Mouse (Mus musculus) layer of hippocampus, adult 2 months (tissue): ENCODE measurements around the gene Mknk2. TPM values are rescaled to one million over a fixed set of nuclear protein-coding genes. Genes with fewer than 3 reads are reported as not detected.

Experiments used
- DNase-seq, 2 experiments: peaks; one replicate each; pipeline ENCODE4 v3.0.0; 2022; ENCODE audit warnings: low spot score in 2 of 2
- H3K27ac ChIP-seq: fragments of 200-600 bp; 2 replicates; pipeline ENCODE4 v1.8.1; 2022
- H3K4me3 ChIP-seq: fragments of 200-600 bp; 2 replicates; pipeline ENCODE4 v1.8.1; 2022; ENCODE audit warnings: mild to moderate bottlenecking
- CTCF ChIP-seq: fragments of 200-600 bp; conservative IDR thresholded peaks from 2 replicates; pipeline ENCODE4 v1.8.1; 2022; ENCODE audit warnings: antibody characterized with exemption, mild to moderate bottlenecking, moderate library complexity
- total RNA-seq, 2 experiments: library from RNA; stranded (reverse); gene quantifications; 2 replicates each; pipeline ENCODE4 v1.2.3; 2021

Gene Mknk2
- total RNA-seq, 2 experiments from 2014 or later: 45.3 to 46.9 TPM

DNA sequence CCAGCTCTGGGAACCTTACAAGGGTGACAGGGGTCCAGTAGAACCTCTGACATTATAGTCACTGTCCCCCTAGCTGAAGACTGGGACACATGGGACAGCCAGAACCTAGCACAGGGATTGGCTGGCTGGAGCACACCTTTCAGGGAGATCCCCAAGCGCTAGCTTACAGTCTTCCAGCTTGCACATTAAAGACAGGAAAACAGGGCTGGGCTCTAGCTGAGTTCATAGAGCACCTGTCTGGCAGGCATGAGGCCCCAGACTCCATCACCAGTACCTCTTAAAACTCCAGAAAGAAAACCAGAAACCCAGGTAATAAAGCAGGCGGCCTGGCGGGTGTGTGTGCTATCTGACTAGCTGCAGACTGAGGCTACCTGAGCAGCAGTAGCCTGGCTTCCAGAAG is 4.2 kb downstream of the Mknk2 start:
- H3K4me3 ChIP-seq: peak overlapping the region; percentile 96
- H3K27ac ChIP-seq: peak overlapping the region; percentile 91
- TF ChIP-seq CTCF: no peak
- DNase-seq: no peak

GRCm38 (mm10) chr10:80671936-80672690 is 5.8 kb downstream of the Mknk2 start:
- no peak for TF ChIP-seq CTCF
- DNase-seq: no peak
- Histone ChIP-seq H3K27ac (peak overlapping the region; percentile 14; the same call in 1 of the 2 replicates), H3K4me3 (no peak overlapping the region)

DNA sequence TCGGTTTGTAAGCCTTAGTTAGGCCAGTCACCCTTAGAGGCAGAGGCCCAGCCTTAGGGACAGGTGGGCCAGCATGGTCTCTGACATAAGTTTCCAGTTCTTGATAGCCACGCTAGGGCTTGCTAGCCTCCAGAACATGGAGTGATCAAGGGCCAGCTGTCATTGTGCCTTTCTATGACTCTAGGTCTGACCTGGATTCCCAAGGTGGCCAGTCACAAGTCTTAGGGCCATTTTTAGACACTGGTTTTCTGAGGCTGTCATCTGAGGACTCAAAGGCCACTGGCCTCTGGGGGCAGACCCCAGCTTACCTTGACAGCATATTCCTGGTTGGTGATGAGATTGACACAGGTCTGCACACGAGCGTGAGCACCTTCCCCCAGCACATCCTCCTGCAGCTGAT is 6.7 kb downstream of the Mknk2 start:
- H3K27ac ChIP-seq: no peak overlapping the region
- H3K4me3 ChIP-seq: no peak overlapping the region
- DNase-seq: no peak
- TF ChIP-seq CTCF: no peak

- H3K4me3 ChIP-seq: no peak overlapping the region
- no peak for TF ChIP-seq CTCF
- H3K27ac ChIP-seq: no peak overlapping the region
- DNase-seq: no peak
Measured at GRCm38 (mm10) chr10:80670531-80670930, 7.4 kb downstream of the Mknk2 start.

DNA sequence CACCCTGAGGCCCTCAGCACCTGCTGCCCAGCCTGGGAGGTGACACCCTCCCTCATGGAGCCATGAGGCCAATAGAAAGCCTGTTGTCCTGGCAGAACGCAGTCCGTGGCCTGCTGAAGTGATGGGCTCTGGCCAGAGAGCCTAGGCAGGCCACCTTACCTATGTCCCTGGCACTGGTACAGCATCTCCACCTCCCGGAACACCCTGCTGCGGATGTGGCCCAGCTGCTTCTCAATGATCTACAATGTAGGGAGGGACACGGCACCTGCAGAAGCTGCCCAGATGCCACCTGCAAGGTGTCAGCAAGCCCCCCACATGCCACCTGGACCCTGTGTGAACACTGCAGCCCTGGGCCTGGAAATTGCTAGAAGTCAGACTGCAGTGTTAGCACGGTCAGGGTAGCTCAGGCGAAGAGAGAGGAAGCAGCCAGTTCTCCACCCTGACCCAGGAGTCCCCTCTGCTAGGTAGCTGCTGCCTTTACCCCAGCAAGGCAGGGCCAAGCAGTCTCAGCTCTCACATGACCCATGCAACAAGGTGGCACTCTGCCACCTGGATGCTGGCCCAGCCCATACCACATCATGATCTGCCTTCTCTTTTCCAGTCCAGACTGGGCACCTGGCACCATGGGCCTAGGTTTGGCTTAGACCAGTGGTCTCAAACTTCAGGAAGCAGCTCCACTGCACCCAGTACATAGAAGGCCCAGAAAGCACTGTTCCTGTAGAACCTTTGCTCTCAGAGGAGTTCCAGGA is 8.0 kb downstream of the Mknk2 start:
- Histone ChIP-seq H3K4me3 (no peak overlapping the region), H3K27ac (no peak overlapping the region)
- TF ChIP-seq CTCF: no peak
- DNase-seq: no peak

- no peak for TF ChIP-seq CTCF
- H3K27ac ChIP-seq: no peak overlapping the region
- DNase-seq: no peak
Measured at GRCm38 (mm10) chr10:80669018-80669417, 8.9 kb downstream of the Mknk2 start.

DNA sequence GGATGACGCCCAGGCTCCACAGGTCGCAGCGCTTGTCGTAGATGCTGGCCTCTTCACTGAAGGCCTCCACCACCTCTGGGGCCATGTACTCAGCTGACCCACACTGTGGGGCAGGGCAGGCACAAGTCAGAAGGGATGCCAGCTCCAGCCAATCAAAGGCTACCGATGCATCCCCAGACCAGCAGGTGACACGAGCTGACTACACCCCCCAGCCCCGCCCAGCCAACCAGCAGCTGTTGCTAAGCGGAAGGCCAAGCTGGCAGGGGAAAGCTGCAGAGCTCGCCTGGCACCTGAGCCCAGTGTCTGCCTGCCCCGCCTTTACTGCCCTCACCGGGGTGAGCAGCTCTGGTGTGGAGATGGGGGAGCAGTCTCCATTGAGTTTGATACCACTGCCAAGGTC is 9.3 kb downstream of the Mknk2 start:
- TF ChIP-seq CTCF: no peak
- no peak for DNase-seq
- Histone ChIP-seq H3K4me3 (no peak overlapping the region), H3K27ac (no peak overlapping the region)

More at GRCm38 (mm10) chr10:80669018-80669417, 8.9 kb downstream of the Mknk2 start:
- H3K4me3 ChIP-seq: no peak overlapping the region

GRCm38 (mm10) chr10:80666837-80667412 is 11.0 kb downstream of the Mknk2 start:
- TF ChIP-seq CTCF: no peak
- DNase-seq: no peak
- no peak overlapping the region for H3K4me3 ChIP-seq
- no peak overlapping the region for H3K27ac ChIP-seq

DNA sequence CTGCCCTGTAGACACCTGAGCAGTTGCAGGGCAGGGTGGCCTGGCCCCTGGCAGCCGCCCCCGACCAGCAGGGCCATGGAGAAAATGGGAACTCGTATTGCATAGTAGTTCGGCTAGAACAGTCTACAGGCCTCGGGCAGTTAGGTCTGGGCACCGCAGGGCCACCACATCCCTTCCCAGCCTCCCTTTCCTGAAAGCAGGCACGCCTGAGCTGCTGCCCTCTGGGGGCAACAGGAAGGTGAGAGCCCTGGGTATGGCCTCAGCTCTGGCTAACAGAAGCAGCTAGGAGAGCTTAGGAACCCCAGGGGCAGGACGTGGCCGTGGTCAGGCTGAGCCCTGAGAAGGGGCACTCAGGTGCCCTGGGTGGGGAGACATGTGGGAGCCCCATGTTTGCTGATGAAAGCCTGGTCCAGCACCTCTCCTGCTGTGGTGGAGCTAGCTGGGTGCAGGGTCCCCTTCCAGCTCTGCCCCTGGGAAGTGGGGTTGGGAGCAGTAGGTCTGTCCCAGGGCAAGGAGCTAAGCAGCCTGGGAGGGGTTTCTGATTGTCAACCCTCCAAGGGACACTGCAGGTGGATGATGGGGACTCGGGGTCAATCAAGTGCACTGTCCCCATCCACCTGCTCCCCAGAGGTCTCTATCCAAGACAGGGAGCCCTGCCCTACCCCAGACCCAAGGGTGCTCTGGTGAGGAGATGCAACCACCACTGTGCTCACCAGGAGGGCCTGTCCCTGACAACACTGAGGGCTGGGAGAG is 11.8 kb downstream of the Mknk2 start:
- no peak for DNase-seq
- Histone ChIP-seq H3K27ac (peak overlapping the region; percentile 86; the same call in 1 of the 2 replicates), H3K4me3 (no peak overlapping the region)
- no peak for TF ChIP-seq CTCF

GRCm38 (mm10) chr10:80665459-80665858 is 12.5 kb downstream of the Mknk2 start:
- DNase-seq: no peak
- peak overlapping the region; percentile 86 for H3K27ac ChIP-seq

GRCm38 (mm10) chr10:80665016-80665380 is 12.9 kb downstream of the Mknk2 start:
- DNase-seq: no peak
- Histone ChIP-seq H3K27ac (peak overlapping the region; percentile 86), H3K4me3 (no peak overlapping the region; the same call in 1 of the 2 replicates)
- no peak for TF ChIP-seq CTCF

More at GRCm38 (mm10) chr10:80665459-80665858, 12.5 kb downstream of the Mknk2 start:
- no peak overlapping the region for H3K4me3 ChIP-seq
- no peak for TF ChIP-seq CTCF

DNA sequence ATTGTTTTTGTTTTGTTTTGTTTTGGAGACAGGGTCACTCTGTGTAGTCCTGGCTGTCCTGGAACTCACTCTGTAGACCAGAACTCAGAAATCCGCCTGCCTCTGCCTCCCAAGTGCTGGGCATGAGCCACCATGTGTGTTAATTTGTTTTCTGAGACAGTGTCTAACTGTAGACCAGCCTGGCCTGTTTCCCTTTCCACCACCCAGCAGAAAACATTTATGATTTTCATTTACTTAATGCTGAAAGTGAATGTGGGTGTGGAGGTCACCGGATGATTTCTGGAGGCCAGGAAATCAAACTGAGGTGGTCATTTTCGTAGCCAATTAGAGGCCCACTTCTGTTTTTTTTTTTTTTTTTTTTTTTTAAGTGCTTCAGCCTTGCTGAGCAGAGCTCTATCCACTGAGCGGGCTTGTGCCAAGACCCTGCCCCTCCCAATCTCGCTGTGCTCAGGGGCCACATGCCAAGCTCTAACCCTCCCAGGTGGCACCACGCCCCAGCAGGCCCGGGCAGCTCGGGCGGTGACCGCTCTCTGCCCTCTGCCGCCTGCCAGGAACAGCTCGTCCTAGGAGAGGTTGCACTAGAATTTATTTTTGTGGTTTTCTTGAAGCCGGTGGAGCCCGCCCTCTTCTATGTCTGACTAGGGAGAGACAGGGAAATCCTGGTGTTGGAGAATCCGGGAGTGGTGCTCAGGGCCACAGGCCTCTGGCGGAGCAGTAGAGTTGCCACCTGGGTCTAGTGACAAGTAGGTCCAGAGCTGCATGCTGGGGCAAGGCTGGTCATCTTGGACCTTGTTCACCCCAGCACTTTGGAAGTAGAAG is 13.5 kb downstream of the Mknk2 start:
- H3K27ac ChIP-seq: peak overlapping the region; percentile 86
- no peak for DNase-seq

More for the DNA sequence above, 13.5 kb downstream of the Mknk2 start:
- H3K4me3 ChIP-seq: no peak overlapping the region; the same call in 1 of the 2 replicates
- no peak for TF ChIP-seq CTCF
